Mouse (Mus musculus) brown adipose tissue, adult 24 weeks (tissue): ENCODE results near the gene Gm3383. TPM values are rescaled to one million over a fixed set of nuclear protein-coding genes. Genes with fewer than 3 reads are reported as not detected.
"Not testable (repeated sequence)": the region's sequence is repeated elsewhere in the genome, so short reads cannot be mapped to it uniquely, and the experiment has no call there.

Experiments used
- H3K27ac ChIP-seq: fragments of 200-500 bp; replicated peaks from 2 replicates; pipeline ENCODE4 v1.5.1; 2012; ENCODE audit warnings: low read depth, mild to moderate bottlenecking, low read length
- H3K4me1 ChIP-seq: fragments of 200-500 bp; 2 replicates; pipeline ENCODE4 v1.6.1; 2012; ENCODE audit warnings: low read length, mixed read lengths; ENCODE audit not compliant: control insufficient read depth, insufficient read depth, insufficient read length
- H3K4me3 ChIP-seq: fragments of 200-500 bp; 2 replicates; pipeline ENCODE4 v1.5.1; 2012; ENCODE audit warnings: low read depth, mild to moderate bottlenecking, low read length, moderate library complexity; ENCODE audit not compliant: insufficient read depth
- polyA plus RNA-seq: library from polyadenylated mRNA; stranded (reverse); fragments of >200 nt; gene quantifications from 2 replicates; pipeline ENCODE4 v1.2.4, GENCODE M21; 2012; ENCODE audit not compliant: missing spikeins, insufficient read depth, insufficient read length

The Gm3383 gene
- polyA plus RNA-seq, result not detected in 2 replicates

DNA sequence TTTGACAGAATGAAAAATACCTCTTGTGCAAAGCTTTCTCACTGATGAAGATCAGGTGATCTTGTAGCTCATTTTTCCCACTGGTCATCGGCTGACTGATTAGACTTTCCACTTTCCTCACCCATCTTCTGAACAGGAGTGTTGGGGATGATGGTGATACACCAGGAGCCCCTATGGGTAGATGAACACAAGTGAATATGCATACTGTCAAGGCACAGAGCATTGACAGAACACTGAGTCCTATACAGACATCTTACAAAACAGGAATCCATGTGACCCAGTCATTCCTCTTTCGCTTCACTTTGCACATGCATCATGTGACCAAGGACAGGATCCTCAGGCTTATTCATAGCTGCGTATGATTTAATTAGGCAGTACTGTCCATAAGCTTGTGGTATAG lies at the start of gene Gm3383:
Gm3383 (minus strand) TSS at position 101 of the 400 bp plus-strand sequence.
- not testable (repeated sequence) for H3K27ac ChIP-seq, H3K4me3 ChIP-seq, H3K4me1 ChIP-seq

DNA sequence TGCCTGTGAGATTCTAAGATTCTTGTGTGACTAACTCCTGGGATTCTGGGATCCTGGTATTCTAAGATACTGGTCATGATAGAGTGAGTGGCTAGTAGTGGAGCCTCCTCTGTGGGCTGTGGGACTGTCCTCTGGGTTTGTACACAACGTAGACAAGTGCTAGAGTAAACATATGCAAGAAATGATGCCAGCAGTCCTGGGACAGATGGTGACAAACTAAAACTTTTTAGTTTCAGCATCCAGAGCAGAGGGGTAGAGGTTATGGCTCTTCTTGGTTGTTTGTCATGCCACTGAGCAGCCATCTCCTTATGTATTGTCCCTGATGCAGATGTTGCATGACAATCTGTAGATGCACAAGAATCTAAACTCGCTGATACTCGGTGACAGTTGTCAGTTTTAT lies 48.1 kb upstream of the Gm3383 start:
- not testable (repeated sequence) for H3K27ac ChIP-seq, H3K4me1 ChIP-seq, H3K4me3 ChIP-seq

DNA sequence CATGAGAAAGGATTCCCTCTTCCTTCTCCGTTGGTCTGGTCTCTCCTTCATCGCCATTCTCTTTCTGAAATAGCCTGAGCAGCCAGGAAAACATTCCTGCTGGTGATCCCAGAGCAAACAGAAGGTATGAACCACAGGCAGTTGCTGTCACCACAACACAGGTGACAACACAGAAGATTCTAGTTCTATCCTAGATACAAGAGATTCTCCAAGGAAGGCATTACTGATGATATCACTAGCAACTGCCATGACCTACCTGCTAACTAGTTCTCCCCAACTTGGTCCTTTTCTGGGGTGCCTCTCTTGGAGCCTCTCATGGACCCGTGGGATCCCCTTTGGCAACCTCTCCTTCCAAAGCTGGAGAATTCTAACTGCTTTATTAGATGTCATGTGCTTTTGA lies 22.4 kb upstream of the Gm3383 start, which contains the start of gene Gm3424:
Gm3424 (minus strand) TSS at position 101 of the 400 bp plus-strand sequence.
- not testable (repeated sequence) for H3K27ac ChIP-seq, H3K4me1 ChIP-seq, H3K4me3 ChIP-seq

DNA sequence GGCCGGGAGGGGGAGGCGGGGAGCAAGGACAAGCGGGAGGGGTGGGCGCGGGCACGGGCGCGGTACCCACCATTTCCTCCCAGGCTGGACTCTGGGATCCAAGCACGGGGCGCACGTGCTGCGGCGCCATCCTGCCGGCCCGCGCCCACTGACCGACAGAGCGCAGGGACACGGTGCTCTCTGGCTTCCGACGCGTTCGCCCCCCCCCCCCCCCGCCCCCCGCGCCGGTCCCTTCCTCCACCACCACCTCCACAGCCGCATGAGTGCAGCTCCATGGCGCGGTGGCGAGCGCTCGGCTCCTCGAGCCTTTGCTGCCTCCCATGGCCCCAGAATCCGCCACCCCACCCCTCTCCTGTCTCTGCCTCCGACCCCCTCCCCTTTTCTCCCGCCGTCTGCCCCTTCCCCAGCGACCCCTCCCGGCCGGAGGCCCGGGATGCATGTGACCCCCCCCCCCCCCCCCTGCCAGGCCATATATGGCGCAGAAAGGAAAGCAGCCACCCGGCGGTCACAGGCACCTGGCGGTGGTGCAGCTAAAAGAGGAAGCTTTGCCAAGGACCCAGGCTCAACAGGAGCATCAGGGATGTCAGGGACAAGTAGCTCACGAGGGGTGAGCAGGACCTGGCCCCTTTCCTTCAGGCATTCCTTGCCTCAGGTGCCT lies 5.0 kb upstream of the Gm3383 start:
- H3K4me3 ChIP-seq, H3K27ac ChIP-seq, H3K4me1 ChIP-seq: not testable (repeated sequence)

DNA sequence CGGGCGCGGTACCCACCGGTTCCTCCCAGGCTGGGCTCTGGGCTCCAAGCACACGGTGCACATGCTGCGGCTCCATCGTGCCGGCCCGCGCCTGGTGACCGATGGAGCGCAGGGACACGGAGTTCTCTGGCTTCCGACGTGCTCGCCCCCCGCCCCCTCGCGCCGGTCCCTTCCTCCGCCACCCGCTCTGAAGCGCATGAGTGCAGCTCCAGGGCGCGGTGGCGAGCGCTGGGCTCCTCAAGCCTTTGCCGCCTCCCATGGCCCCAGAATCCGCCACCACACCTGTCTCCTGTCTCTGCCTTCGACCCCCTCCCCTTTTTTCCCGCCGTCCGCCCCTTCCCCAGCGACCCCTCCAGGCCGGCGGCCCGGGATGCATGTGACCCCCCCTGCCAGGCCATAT lies 66.3 kb downstream of the Gm3383 start, which contains the start of gene Gm3373:
Gm3373 (minus strand) TSS at position 101 of the 400 bp plus-strand sequence.
- H3K27ac ChIP-seq, H3K4me3 ChIP-seq, H3K4me1 ChIP-seq: not testable (repeated sequence)

DNA sequence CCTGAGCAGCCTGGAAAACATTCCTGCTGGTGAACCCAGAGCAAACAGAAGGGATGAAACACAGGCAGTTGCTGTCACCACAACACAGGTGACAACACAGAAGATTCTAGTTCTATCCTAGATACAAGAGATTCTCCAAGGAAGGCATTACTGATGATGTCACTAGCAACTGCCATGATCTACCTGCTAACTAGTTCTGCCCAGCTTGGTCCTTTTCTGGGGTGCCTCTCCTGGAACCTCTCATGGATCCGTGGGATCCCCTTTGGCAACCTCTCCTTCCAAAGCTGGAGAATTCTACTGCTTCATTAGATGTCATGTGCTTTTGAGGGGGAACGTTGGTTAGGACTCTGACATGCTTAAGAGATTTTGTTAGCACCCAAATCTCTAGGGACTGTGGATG lies 120.4 kb downstream of the Gm3383 start, which contains the start of gene Gm9603:
Gm9603 (minus strand) TSS at position 101 of the 400 bp plus-strand sequence.
- H3K4me3 ChIP-seq, H3K27ac ChIP-seq, H3K4me1 ChIP-seq: not testable (repeated sequence)

DNA sequence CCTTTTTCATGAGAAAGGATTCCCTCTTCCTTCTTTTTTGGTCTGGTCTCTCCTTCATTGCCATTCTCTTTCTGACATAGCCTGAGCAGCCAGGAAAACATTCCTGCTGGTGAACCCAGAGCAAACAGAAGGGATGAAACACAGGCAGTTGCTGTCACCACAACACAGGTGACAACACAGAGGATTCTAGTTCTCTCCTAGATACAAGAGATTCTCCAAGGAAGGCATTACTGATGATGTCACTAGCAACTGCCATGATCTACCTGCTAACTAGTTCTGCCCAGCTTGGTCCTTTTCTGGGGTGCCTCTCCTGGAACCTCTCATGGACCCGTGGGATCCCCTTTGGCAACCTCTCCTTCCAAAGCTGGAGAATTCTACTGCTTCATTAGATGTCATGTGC lies 174.9 kb downstream of the Gm3383 start, which contains the start of gene Gm8265:
Gm8265 (minus strand) TSS at position 101 of the 400 bp plus-strand sequence.
- not testable (repeated sequence) for H3K27ac ChIP-seq, H3K4me3 ChIP-seq, H3K4me1 ChIP-seq

Other genes with a start within 250 kb of the Gm3383 start
- gene Gm8265, start 175.0 kb downstream of the Gm3383 start, polyA plus RNA-seq, result not detected in 2 replicates
- gene Gm9603, start 120.5 kb downstream of the Gm3383 start, polyA plus RNA-seq, result not detected in 2 replicates
- gene Gm3373, start 66.4 kb downstream of the Gm3383 start, polyA plus RNA-seq, result not detected in 2 replicates
- gene Gm3424, start 22.3 kb upstream of the Gm3383 start, polyA plus RNA-seq, result not detected in 2 replicates
- gene Gm8237, start 72.4 kb upstream of the Gm3383 start, polyA plus RNA-seq, result not detected in 2 replicates
- not detected in 2 replicates for gene Gm3248, start 153.8 kb upstream of the Gm3383 start, polyA plus RNA-seq
- not detected in 2 replicates for gene Gm3453, start 171.2 kb upstream of the Gm3383 start, polyA plus RNA-seq